Mouse (Mus musculus): ENCODE results near the gene Olfr1145.

Olfr1145 gene

DNA sequence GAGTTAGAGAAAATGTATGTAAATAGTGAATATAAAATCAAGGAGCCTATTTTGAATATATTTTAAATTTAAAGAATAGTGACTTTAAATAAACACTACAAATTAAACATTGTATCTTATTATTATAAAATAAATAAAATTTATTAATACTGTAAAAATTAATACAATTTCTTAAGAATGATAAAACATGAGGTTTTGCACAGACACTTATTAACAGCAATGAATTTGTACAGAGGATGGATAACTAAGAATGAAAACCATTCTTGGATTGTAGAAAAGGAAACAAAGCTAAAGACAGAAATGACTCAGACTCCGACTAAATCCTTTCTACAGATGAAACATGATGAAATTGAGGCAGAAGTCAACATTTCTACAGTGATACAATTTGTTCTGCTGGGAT, at the start of gene Olfr1145:
Olfr1145 (plus strand) TSS at position 301 of the 400 bp plus-strand sequence.
- DNase-seq (ENCODE audit: low spot score), result no peak

DNA sequence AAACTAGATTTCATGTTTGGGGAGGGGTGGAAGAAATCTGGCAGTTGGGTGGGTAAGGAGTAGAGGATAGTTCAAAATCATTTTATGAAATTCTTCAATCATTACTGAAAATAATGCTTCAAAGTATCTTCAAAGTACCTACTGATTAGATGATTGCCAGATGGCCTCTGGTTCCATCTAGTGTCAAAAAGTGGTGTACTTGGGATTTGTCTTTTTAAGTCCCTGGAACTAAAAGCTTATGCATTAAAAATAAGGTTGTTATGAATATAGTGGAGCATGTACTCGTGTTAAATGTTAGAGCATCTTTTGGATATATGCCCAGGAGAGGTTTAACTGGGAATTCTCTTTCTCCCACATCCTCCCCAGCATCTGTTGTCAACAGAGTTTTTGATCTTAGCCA, 33.5 kb upstream of the Olfr1145 start:
- no peak for DNase-seq (ENCODE audit: low spot score)

DNA sequence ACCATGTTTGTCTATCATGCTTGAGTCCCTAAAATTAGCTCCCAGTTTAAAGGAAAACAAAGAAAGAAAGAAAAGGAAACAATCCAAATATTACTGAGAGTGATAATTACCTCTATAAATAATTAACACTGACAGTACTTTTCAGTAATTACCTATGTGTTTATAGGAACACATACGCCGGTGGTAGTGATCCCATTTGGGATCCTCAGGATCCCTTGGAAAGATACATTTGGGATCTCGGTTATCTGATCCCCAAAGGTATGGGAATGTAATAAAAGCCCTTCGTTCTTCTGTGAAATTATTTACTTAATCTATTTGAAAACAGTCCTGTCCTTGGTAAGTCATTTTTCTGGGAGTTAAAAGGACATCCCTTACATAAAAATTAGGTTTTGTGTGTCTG, 30.4 kb upstream of the Olfr1145 start, which contains the start of gene Olfr152:
Olfr152 (plus strand) TSS at position 301 of the 400 bp plus-strand sequence.
- no peak for DNase-seq (ENCODE audit: low spot score)

- DNase-seq (ENCODE audit: low spot score), result no peak
Measured at GRCm38 (mm10) chr2:87800292-87800691, 9.3 kb upstream of the Olfr1145 start, which contains the start of gene Olfr1143. Olfr1143 (plus strand) TSS chr2:87800592.

DNA sequence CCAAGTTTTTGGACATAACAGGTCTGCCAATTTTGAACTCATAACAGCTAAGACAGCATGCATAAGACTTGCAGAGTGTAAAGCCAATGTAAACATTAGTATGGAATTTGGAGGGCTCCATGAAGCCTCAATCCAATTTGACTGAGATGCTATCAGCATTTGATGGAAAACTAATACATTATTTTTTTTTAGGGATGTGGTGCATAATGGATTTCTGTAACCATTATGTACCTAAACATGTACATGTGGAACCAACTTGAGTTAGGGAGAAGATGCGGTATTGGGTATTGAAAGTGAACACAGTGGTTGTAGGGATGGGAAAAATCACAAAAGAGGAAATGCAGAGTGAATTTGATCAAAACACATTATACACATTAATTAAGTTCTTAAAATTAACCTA, 20.6 kb downstream of the Olfr1145 start, which contains the start of gene Olfr1148:
Olfr1148 (plus strand) TSS at position 301 of the 400 bp plus-strand sequence.
- no peak for DNase-seq (ENCODE audit: low spot score)

DNA sequence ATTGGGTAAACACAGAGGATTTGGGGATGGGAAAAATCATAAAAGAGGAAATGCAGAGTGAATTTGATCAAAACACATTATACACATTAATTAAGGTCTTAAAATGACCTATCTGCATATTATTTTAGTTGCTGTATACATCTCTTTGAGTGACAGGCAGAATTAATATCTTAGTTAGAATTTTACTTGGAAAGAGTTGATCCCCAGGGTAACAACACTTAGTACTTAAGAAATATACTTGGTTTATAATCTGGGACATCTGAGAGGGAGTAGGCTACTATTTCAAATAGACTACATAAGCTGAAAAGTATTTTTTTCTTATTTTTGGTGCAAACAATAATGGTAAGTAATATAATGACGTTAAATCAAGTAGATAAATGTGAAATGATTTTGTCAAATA, 34.1 kb downstream of the Olfr1145 start, which contains the start of gene Olfr1150-ps1:
Olfr1150-ps1 (plus strand) TSS at position 301 of the 400 bp plus-strand sequence.
- DNase-seq (ENCODE audit: low spot score), result no peak

DNA sequence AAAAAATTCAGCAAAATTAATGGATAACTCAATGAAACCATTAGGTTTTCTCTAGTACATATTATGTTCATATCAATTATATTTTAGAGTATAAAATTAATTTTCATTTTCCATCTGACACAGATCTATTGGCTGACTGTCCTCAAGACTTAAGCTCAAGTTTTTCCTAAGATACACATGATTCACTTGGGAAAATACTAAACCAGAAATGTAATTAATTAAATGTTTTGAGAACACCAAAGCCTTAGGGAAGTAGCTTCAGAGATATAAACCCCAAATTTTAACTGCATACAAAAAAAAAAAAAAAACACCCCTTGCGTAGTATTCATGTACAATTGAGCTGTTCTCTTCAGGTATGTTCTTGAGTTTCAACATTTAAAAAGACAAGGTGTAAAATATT, 45.9 kb downstream of the Olfr1145 start, which contains the start of gene Olfr1151:
Olfr1151 (plus strand) TSS at position 301 of the 400 bp plus-strand sequence.
- DNase-seq (ENCODE audit: low spot score), result no peak
